22 mouse cellular contexts compared by ENCODE assay signal in genomic region chr1:13496386-13496785, GRCm38 (mm10).
A peak's percentile ranks its signal among the peaks of the same experiment; 100 is the strongest.
DNase-seq lines count a peak whose midpoint lies in the region; ATAC-seq and TF ChIP-seq lines count a peak whose summit lies in the region.
"Had no signal": no experiment of that assay in that cellular context is flagged by ENCODE, and none has a peak within 500 bp of the region (broad histone marks: within the 10 kb centered on the region; RNA-seq: fewer than 3 reads in every experiment).

No protein-coding gene starts in this region.

- no peaks in the 10 kb centered on the region for H3K36me3 ChIP-seq in kidney, adult 2 months (ENCODE audit: control insufficient read depth, insufficient read depth, low read length)
- no peaks in the 10 kb centered on the region for H3K36me3 ChIP-seq in midbrain, embryonic 16.5 days (ENCODE audit: control insufficient read depth, insufficient read depth, low read length)
- H3K36me3 ChIP-seq: forebrain, embryonic 10.5 days; neural tube, embryonic 12.5 days had no signal

- H3K4me3 ChIP-seq in kidney, adult 2 months (ENCODE audit: insufficient read depth, low read depth, low read length), result no peak overlapping the region
- no peak overlapping the region for H3K4me3 ChIP-seq in midbrain, embryonic 16.5 days (ENCODE audit: low read depth, low read length)
- H3K4me3 ChIP-seq: forebrain, embryonic 10.5 days; layer of hippocampus, adult 2 months; neural tube, embryonic 12.5 days had no signal

- WGBS in kidney, adult 2 months, result 33% methylated on average over 2 of the region's 2 CpGs
- WGBS in midbrain, embryonic 16.5 days, result 18% methylated on average over 2 of the region's 2 CpGs

- H3K27me3 ChIP-seq in kidney, adult 2 months (replicated peaks; ENCODE audit: control insufficient read depth, insufficient read depth, low read length), result no peaks in the 10 kb centered on the region
- H3K27me3 ChIP-seq in midbrain, embryonic 16.5 days (ENCODE audit: control insufficient read depth, insufficient read depth, low read depth, low read length), result no peaks in the 10 kb centered on the region
- H3K27me3 ChIP-seq: CH12.LX; neural tube, embryonic 12.5 days had no signal

- no peak for ATAC-seq in midbrain, embryonic 16.5 days
- ATAC-seq: forebrain, postnatal 0 days had no signal

- DNase-seq in kidney, adult 2 months, result peak; percentile 12
- DNase-seq in kidney, adult 9 months, result no peak
- DNase-seq in urinary bladder, postnatal 14 days (ENCODE audit: low spot score), result peak; percentile 42
- DNase-seq in urinary bladder, postnatal 4 days (ENCODE audit: low spot score in 2 of 2), result no peak
- peak; percentile 8 for DNase-seq in lung, postnatal 10 days
- DNase-seq in cerebellum, adult 11 months, result no peak
- no peak for DNase-seq in spleen, postnatal 10 days (ENCODE audit: low spot score in 2 of 2)
- DNase-seq: cerebellum, adult 8-10 months; forebrain, postnatal 0 days; heart, postnatal 10 days; layer of hippocampus, postnatal 36 days; right cerebral cortex, postnatal 4 days; thymus, adult 18-20 months had no signal

- H3K27ac ChIP-seq in kidney, adult 2 months (ENCODE audit: insufficient read depth, low read depth, low read length), result no peak overlapping the region
- no peak overlapping the region for H3K27ac ChIP-seq in midbrain, embryonic 16.5 days (ENCODE audit: low read length)
- H3K27ac ChIP-seq: forebrain, embryonic 10.5 days; kidney, postnatal 0 days; layer of hippocampus, adult 2 months; macrophage; neural tube, embryonic 12.5 days had no signal

- H3K9ac ChIP-seq in midbrain, embryonic 16.5 days (ENCODE audit: low read depth, low read length), result no peak overlapping the region
- H3K9ac ChIP-seq: forebrain, postnatal 0 days; neural tube, embryonic 12.5 days had no signal

- TF ChIP-seq POLR2A in kidney, adult 2 months (IDR thresholded peaks at IDR 0.05; ENCODE audit: low read depth, low read length), result no peak

- no peaks in the 10 kb centered on the region for H3K9me3 ChIP-seq in midbrain, embryonic 16.5 days (replicated peaks; ENCODE audit: control insufficient read depth, low read length, poor library complexity, severe bottlenecking)
- H3K9me3 ChIP-seq: forebrain, embryonic 10.5 days; neural tube, embryonic 12.5 days had no signal

- H3K4me1 ChIP-seq in kidney, adult 2 months (ENCODE audit: control insufficient read depth, insufficient read depth, low read length), result peaks cover 3% of the 10 kb centered on the region; the same call in 1 of the 2 replicates
- H3K4me1 ChIP-seq in midbrain, embryonic 16.5 days (ENCODE audit: control insufficient read depth, insufficient read depth, low read length), result peaks cover 8% of the 10 kb centered on the region; the same call in 1 of the 2 replicates
- H3K4me1 ChIP-seq: neural tube, embryonic 12.5 days had no signal

- no peak overlapping the region for H3K4me2 ChIP-seq in midbrain, embryonic 16.5 days (ENCODE audit: low read length)
- H3K4me2 ChIP-seq: heart, embryonic 11.5 days; midbrain, embryonic 11.5 days; neural tube, embryonic 12.5 days had no signal

- no peak for TF ChIP-seq CTCF in kidney, adult 2 months (conservative IDR thresholded peaks at IDR 0.05; ENCODE audit: insufficient read depth, insufficient read length, low read depth, low read length)

Comparison
In these comparisons a context has a peak if more than half of its experiments do, and no peak if none do; other contexts are left out.
1. DNase-seq: peak in kidney, adult 2 months (single experiment), urinary bladder, postnatal 14 days (single experiment) and lung, postnatal 10 days (single experiment); none in kidney, adult 9 months (single experiment), urinary bladder, postnatal 4 days (0 of 2), cerebellum, adult 11 months (single experiment) and spleen, postnatal 10 days (0 of 2).